Mouse (Mus musculus): ENCODE measurements around the gene Pex5l. TPM values are rescaled to one million over a fixed set of nuclear protein-coding genes. Genes with fewer than 3 reads are reported as not detected.

The Pex5l gene
- polyA plus RNA-seq, 1 experiment from 2014 or later = 0.41 TPM

GRCm38 (mm10) chr3:33098550-33099295, 44.3 kb downstream of the Pex5l start:
- no peaks in the 10 kb centered on the region for H3K27me3 ChIP-seq (ENCODE audit: control insufficient read depth, insufficient read depth, low read length)
- H3K4me2 ChIP-seq (ENCODE audit: low read depth, low read length) = no peak overlapping the region
- no peaks in the 10 kb centered on the region for H3K9me3 ChIP-seq (replicated peaks; ENCODE audit: control insufficient read depth, low read length)
- H3K4me1 ChIP-seq (ENCODE audit: control insufficient read depth, insufficient read depth, low read length) = no peaks in the 10 kb centered on the region
- no peak overlapping the region for H3K9ac ChIP-seq (ENCODE audit: low read length)
- 74% methylated on average over 9 of the region's 9 CpGs for WGBS
- ATAC-seq (ENCODE audit: insufficient read depth, low FRiP score) = no peak
- no peak overlapping the region for H3K27ac ChIP-seq (ENCODE audit: low read length)
- no peaks in the 10 kb centered on the region for H3K36me3 ChIP-seq (ENCODE audit: control insufficient read depth, insufficient read depth, low read length)
- H3K4me3 ChIP-seq (replicated peaks; ENCODE audit: low read length) = no peak overlapping the region

GRCm38 (mm10) chr3:33093646-33094045, 49.4 kb downstream of the Pex5l start:
- Histone ChIP-seq H3K27ac (ENCODE audit: low read length) (no peak overlapping the region), H3K9me3 (replicated peaks; ENCODE audit: control insufficient read depth, low read length) (no peaks in the 10 kb centered on the region)

GRCm38 (mm10) chr3:33090001-33090400, 53.0 kb downstream of the Pex5l start:
- Histone ChIP-seq H3K27me3 (ENCODE audit: control insufficient read depth, insufficient read depth, low read length) (no peaks in the 10 kb centered on the region), H3K36me3 (ENCODE audit: control insufficient read depth, insufficient read depth, low read length) (no peaks in the 10 kb centered on the region), H3K4me3 (replicated peaks; ENCODE audit: low read length) (no peak overlapping the region), H3K9me3 (replicated peaks; ENCODE audit: control insufficient read depth, low read length) (no peaks in the 10 kb centered on the region), H3K4me2 (ENCODE audit: low read depth, low read length) (peak overlapping the region; percentile 25), H3K27ac (ENCODE audit: low read length) (no peak overlapping the region), H3K4me1 (ENCODE audit: control insufficient read depth, insufficient read depth, low read length) (no peaks in the 10 kb centered on the region), H3K9ac (ENCODE audit: low read length) (no peak overlapping the region)
- peak; percentile 25; the same call in 1 of the 2 replicates for ATAC-seq (ENCODE audit: insufficient read depth, low FRiP score)
- 30% methylated on average over 9 of the region's 9 CpGs for WGBS

More at GRCm38 (mm10) chr3:33093646-33094045, 49.4 kb downstream of the Pex5l start:
- no peaks in the 10 kb centered on the region for H3K4me1 ChIP-seq (ENCODE audit: control insufficient read depth, insufficient read depth, low read length)
- H3K9ac ChIP-seq (ENCODE audit: low read length) = no peak overlapping the region
- no peak overlapping the region for H3K4me3 ChIP-seq (replicated peaks; ENCODE audit: low read length)
- no peak overlapping the region for H3K4me2 ChIP-seq (ENCODE audit: low read depth, low read length)
- H3K27me3 ChIP-seq (ENCODE audit: control insufficient read depth, insufficient read depth, low read length) = no peaks in the 10 kb centered on the region
- no peak for ATAC-seq (ENCODE audit: insufficient read depth, low FRiP score)
- 63% methylated on average over 6 of the region's 6 CpGs for WGBS
- H3K36me3 ChIP-seq (ENCODE audit: control insufficient read depth, insufficient read depth, low read length) = no peaks in the 10 kb centered on the region

GRCm38 (mm10) chr3:33089470-33089869, 53.6 kb downstream of the Pex5l start:
- no peak overlapping the region for H3K27ac ChIP-seq (ENCODE audit: low read length)
- no peak overlapping the region for H3K4me2 ChIP-seq (ENCODE audit: low read depth, low read length)
- no peaks in the 10 kb centered on the region for H3K4me1 ChIP-seq (ENCODE audit: control insufficient read depth, insufficient read depth, low read length)
- no peaks in the 10 kb centered on the region for H3K36me3 ChIP-seq (ENCODE audit: control insufficient read depth, insufficient read depth, low read length)
- H3K27me3 ChIP-seq (ENCODE audit: control insufficient read depth, insufficient read depth, low read length) = no peaks in the 10 kb centered on the region
- no peak overlapping the region for H3K9ac ChIP-seq (ENCODE audit: low read length)
- WGBS = 52% methylated on average over 2 of the region's 2 CpGs
- H3K4me3 ChIP-seq (replicated peaks; ENCODE audit: low read length) = no peak overlapping the region
- H3K9me3 ChIP-seq (replicated peaks; ENCODE audit: control insufficient read depth, low read length) = no peaks in the 10 kb centered on the region
- no peak for ATAC-seq (ENCODE audit: insufficient read depth, low FRiP score)

GRCm38 (mm10) chr3:33088276-33088675, 54.8 kb downstream of the Pex5l start:
- ATAC-seq (ENCODE audit: insufficient read depth, low FRiP score) = no peak
- no peaks in the 10 kb centered on the region for H3K27me3 ChIP-seq (ENCODE audit: control insufficient read depth, insufficient read depth, low read length)
- H3K4me3 ChIP-seq (replicated peaks; ENCODE audit: low read length) = no peak overlapping the region
- 54% methylated on average over 4 of the region's 4 CpGs for WGBS
- no peaks in the 10 kb centered on the region for H3K9me3 ChIP-seq (replicated peaks; ENCODE audit: control insufficient read depth, low read length)
- H3K36me3 ChIP-seq (ENCODE audit: control insufficient read depth, insufficient read depth, low read length) = no peaks in the 10 kb centered on the region
- H3K27ac ChIP-seq (ENCODE audit: low read length) = no peak overlapping the region
- H3K4me1 ChIP-seq (ENCODE audit: control insufficient read depth, insufficient read depth, low read length) = no peaks in the 10 kb centered on the region
- no peak overlapping the region for H3K4me2 ChIP-seq (ENCODE audit: low read depth, low read length)
- no peak overlapping the region for H3K9ac ChIP-seq (ENCODE audit: low read length)

- no peak overlapping the region for H3K4me3 ChIP-seq (replicated peaks; ENCODE audit: low read length)
- ATAC-seq (ENCODE audit: insufficient read depth, low FRiP score) = no peak
- 27% methylated on average over 8 of the region's 8 CpGs for WGBS
- H3K27me3 ChIP-seq (ENCODE audit: control insufficient read depth, insufficient read depth, low read length) = no peaks in the 10 kb centered on the region
- no peaks in the 10 kb centered on the region for H3K4me1 ChIP-seq (ENCODE audit: control insufficient read depth, insufficient read depth, low read length)
- no peak overlapping the region for H3K9ac ChIP-seq (ENCODE audit: low read length)
- no peak overlapping the region for H3K27ac ChIP-seq (ENCODE audit: low read length)
- no peaks in the 10 kb centered on the region for H3K9me3 ChIP-seq (replicated peaks; ENCODE audit: control insufficient read depth, low read length)
- peak overlapping the region; percentile 22 for H3K4me2 ChIP-seq (ENCODE audit: low read depth, low read length)
- no peaks in the 10 kb centered on the region for H3K36me3 ChIP-seq (ENCODE audit: control insufficient read depth, insufficient read depth, low read length)
These were observed 60.2 kb downstream of the Pex5l start for GRCm38 (mm10) chr3:33082806-33083338.

GRCm38 (mm10) chr3:33081793-33082192, 61.3 kb downstream of the Pex5l start:
- no peaks in the 10 kb centered on the region for H3K4me1 ChIP-seq (ENCODE audit: control insufficient read depth, insufficient read depth, low read length)
- 72% methylated on average over 4 of the region's 4 CpGs for WGBS
- no peaks in the 10 kb centered on the region for H3K27me3 ChIP-seq (ENCODE audit: control insufficient read depth, insufficient read depth, low read length)
- no peaks in the 10 kb centered on the region for H3K9me3 ChIP-seq (replicated peaks; ENCODE audit: control insufficient read depth, low read length)
- H3K27ac ChIP-seq (ENCODE audit: low read length) = no peak overlapping the region
- no peak overlapping the region for H3K9ac ChIP-seq (ENCODE audit: low read length)
- ATAC-seq (ENCODE audit: insufficient read depth, low FRiP score) = no peak
- H3K4me2 ChIP-seq (ENCODE audit: low read depth, low read length) = no peak overlapping the region
- no peaks in the 10 kb centered on the region for H3K36me3 ChIP-seq (ENCODE audit: control insufficient read depth, insufficient read depth, low read length)
- no peak overlapping the region for H3K4me3 ChIP-seq (replicated peaks; ENCODE audit: low read length)

- no peak overlapping the region for H3K4me2 ChIP-seq (ENCODE audit: low read depth, low read length)
- no peaks in the 10 kb centered on the region for H3K36me3 ChIP-seq (ENCODE audit: control insufficient read depth, insufficient read depth, low read length)
- no peak for ATAC-seq (ENCODE audit: insufficient read depth, low FRiP score)
- H3K27ac ChIP-seq (ENCODE audit: low read length) = no peak overlapping the region
- H3K4me1 ChIP-seq (ENCODE audit: control insufficient read depth, insufficient read depth, low read length) = no peaks in the 10 kb centered on the region
- H3K4me3 ChIP-seq (replicated peaks; ENCODE audit: low read length) = no peak overlapping the region
- H3K27me3 ChIP-seq (ENCODE audit: control insufficient read depth, insufficient read depth, low read length) = no peaks in the 10 kb centered on the region
- H3K9ac ChIP-seq (ENCODE audit: low read length) = no peak overlapping the region
- H3K9me3 ChIP-seq (replicated peaks; ENCODE audit: control insufficient read depth, low read length) = no peaks in the 10 kb centered on the region
- WGBS = 89% methylated on average over 1 of the region's 1 CpGs
These were observed 63.4 kb downstream of the Pex5l start for GRCm38 (mm10) chr3:33079658-33080057.

GRCm38 (mm10) chr3:33079171-33079570, 63.9 kb downstream of the Pex5l start:
- H3K4me3 ChIP-seq (replicated peaks; ENCODE audit: low read length) = no peak overlapping the region
- no peaks in the 10 kb centered on the region for H3K9me3 ChIP-seq (replicated peaks; ENCODE audit: control insufficient read depth, low read length)
- no peak overlapping the region for H3K27ac ChIP-seq (ENCODE audit: low read length)
- no peaks in the 10 kb centered on the region for H3K4me1 ChIP-seq (ENCODE audit: control insufficient read depth, insufficient read depth, low read length)
- H3K9ac ChIP-seq (ENCODE audit: low read length) = no peak overlapping the region
- ATAC-seq (ENCODE audit: insufficient read depth, low FRiP score) = no peak
- no peaks in the 10 kb centered on the region for H3K27me3 ChIP-seq (ENCODE audit: control insufficient read depth, insufficient read depth, low read length)
- WGBS = 77% methylated on average over 3 of the region's 3 CpGs
- no peak overlapping the region for H3K4me2 ChIP-seq (ENCODE audit: low read depth, low read length)
- no peaks in the 10 kb centered on the region for H3K36me3 ChIP-seq (ENCODE audit: control insufficient read depth, insufficient read depth, low read length)

Measured in stomach, embryonic 16.5 days (tissue).